Mouse (Mus musculus): ENCODE results near the gene Napsa. TPM values are rescaled to one million over a fixed set of nuclear protein-coding genes. Genes with fewer than 3 reads are reported as not detected.

Gene Napsa
- under 1 TPM in 1 of 2 experiments, not detected in 1; 0.29 TPM for total RNA-seq (2021)
- long read RNA-seq, experiment 1 = 0 reads
- long read RNA-seq, experiment 2, partial matches to known transcripts = 0 of 1 reads
- long read RNA-seq, experiment 2, other reads (novel, unspliced or antisense) = 1 of 1 reads

- no peak within 1 kb of the TSS for H3K27ac ChIP-seq
- no peak for DNase-seq (ENCODE audit: extremely low spot score in 1 of 2, low spot score in 2 of 2)
- intact Hi-C loops (cut with DNase I) = no loop called here
- no peak within 1 kb of the TSS for H3K4me3 ChIP-seq
- TF ChIP-seq CTCF (IDR thresholded peaks at IDR 0.05) = no peak
Measured at GRCm38 (mm10) chr7:44572213-44572701, at the start of gene Napsa. Napsa (plus strand) TSS chr7:44572380.

DNA sequence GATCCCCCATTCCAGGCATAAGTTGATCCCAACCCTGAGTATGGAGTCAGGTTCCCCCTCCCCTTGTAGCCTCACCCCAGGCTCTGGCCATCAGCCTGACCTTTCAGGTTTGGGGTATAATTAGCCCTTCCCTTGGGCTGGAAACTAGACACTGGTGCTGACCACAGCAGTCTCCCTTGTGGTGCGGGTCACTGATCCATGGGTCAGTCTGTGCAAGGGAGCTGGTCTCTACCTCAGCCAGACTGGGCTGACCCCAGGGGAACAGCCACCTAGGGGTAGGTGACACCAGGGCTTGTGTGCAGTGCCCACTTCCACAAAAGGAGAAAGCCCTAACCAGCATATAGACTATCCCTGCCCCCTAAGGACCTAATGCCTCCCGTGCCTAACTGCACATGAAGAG lies 49.1 kb upstream of the Napsa start:
- TF ChIP-seq CTCF (IDR thresholded peaks at IDR 0.05) = no peak
- no peak for DNase-seq (ENCODE audit: extremely low spot score in 1 of 2, low spot score in 2 of 2)
- H3K27ac ChIP-seq = no peak overlapping the region
- intact Hi-C loops (cut with DNase I) = loop anchor here (5.0 kb wide), 1 partner anchor 124 kb away; no protein-coding TSS in a partner anchor
- H3K4me3 ChIP-seq = no peak overlapping the region

- intact Hi-C loops (cut with DNase I) = loop anchor here (5.0 kb wide), 1 partner anchor 123 kb away; no protein-coding TSS in a partner anchor
- TF ChIP-seq CTCF (IDR thresholded peaks at IDR 0.05) = no peak
- no peak within 1 kb of the TSS for H3K4me3 ChIP-seq
- DNase-seq (ENCODE audit: extremely low spot score in 1 of 2, low spot score in 2 of 2) = no peak
- no peak within 1 kb of the TSS; the same call in 1 of the 2 replicates for H3K27ac ChIP-seq
Measured at GRCm38 (mm10) chr7:44524502-44524901, 47.7 kb upstream of the Napsa start, which contains the start of gene Mybpc2. Mybpc2 (minus strand) TSS chr7:44524656.

GRCm38 (mm10) chr7:44525126-44525832 lies 46.9 kb upstream of the Napsa start:
- Histone ChIP-seq H3K27ac (no peak overlapping the region; the same call in 1 of the 2 replicates), H3K4me3 (no peak overlapping the region)
- no peak for TF ChIP-seq CTCF (IDR thresholded peaks at IDR 0.05)
- DNase-seq (ENCODE audit: extremely low spot score in 1 of 2, low spot score in 2 of 2) = peak; percentile 48 to 49
- intact Hi-C loops (cut with DNase I) = no loop called here

DNA sequence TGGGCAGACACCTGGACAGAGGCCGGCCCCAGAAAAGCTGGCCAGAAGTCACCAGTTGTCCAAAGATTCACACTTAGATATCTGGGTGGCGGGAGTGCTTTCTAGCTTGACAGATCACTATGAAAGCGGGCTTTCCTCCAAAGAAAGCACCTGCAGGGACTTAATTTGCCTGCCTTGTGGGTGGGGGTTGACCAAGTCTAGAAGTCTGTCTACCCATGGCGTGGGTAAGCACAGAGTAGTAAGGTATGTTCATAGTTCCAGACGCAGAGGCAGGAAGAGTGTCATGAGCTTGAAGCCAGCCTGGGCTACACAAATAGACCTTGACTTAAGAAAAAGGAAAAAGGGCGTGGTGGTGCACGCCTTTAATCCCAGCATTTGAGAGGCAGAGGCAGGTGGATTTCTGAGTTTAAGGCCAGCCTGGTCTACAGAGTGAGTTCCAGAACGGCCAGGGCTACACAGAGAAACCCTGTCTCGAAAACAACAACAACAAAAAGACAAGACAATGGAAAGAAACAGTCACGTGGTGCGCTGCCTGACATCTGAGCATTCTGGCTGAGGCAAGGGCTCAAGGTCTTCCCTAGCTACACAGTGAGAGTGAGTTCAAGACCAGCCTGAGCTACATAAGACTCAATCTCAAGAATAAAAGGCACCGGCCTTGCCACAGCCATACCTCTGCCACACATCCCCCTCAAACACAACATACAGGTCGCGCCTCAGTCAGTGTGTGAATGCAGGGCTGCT lies 45.6 kb upstream of the Napsa start:
- H3K4me3 ChIP-seq = no peak overlapping the region
- no peak overlapping the region for H3K27ac ChIP-seq
- TF ChIP-seq CTCF (IDR thresholded peaks at IDR 0.05) = no peak
- DNase-seq (ENCODE audit: extremely low spot score in 1 of 2, low spot score in 2 of 2) = no peak
- intact Hi-C loops (cut with DNase I) = loop anchor here (2.0 kb wide), 1 partner anchor 22 kb away; the partner anchor contains the start of gene Pold1

GRCm38 (mm10) chr7:44527483-44528398 lies 44.4 kb upstream of the Napsa start:
- Histone ChIP-seq H3K27ac (peak overlapping the region; percentile 93), H3K4me3 (peak overlapping the region; percentile 47)
- intact Hi-C loops (cut with DNase I) = loop anchor here (2.0 kb wide), 1 partner anchor 21 kb away; the partner anchor contains the start of gene Pold1
- peak; percentile 76 for DNase-seq (ENCODE audit: extremely low spot score in 1 of 2, low spot score in 2 of 2)
- TF ChIP-seq CTCF (IDR thresholded peaks at IDR 0.05) = peak; percentile 85

GRCm38 (mm10) chr7:44529518-44529917 lies 42.7 kb upstream of the Napsa start:
- intact Hi-C loops (cut with DNase I) = no loop called here
- no peak for DNase-seq (ENCODE audit: extremely low spot score in 1 of 2, low spot score in 2 of 2)
- no peak for TF ChIP-seq CTCF (IDR thresholded peaks at IDR 0.05)
- Histone ChIP-seq H3K4me3 (no peak overlapping the region), H3K27ac (no peak overlapping the region)

GRCm38 (mm10) chr7:44530507-44530906 lies 41.7 kb upstream of the Napsa start:
- no peak for DNase-seq (ENCODE audit: extremely low spot score in 1 of 2, low spot score in 2 of 2)
- intact Hi-C loops (cut with DNase I) = no loop called here
- TF ChIP-seq CTCF (IDR thresholded peaks at IDR 0.05) = no peak
- H3K4me3 ChIP-seq = no peak overlapping the region
- H3K27ac ChIP-seq = no peak overlapping the region

DNA sequence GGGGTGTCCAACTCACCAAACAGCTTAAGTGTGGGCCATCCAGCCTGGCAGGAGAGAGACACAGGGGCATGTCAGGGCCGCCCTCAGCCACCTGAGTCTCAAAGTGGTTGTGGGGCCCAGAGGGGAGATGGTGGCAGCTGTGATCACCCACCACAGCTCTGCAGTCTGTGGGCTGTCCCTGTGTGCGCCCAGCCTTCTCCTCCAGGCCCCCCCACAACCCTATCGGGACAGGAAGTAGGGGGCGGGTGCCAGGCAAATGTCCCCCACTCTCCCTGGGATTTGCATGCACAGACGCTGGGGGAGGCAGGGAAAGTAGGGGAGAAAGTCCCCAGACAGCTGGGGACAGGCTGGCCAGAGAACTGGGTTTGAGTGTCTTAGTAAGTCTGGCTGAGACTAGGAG lies 41.0 kb upstream of the Napsa start:
- no peak overlapping the region for H3K4me3 ChIP-seq
- no peak overlapping the region for H3K27ac ChIP-seq
- DNase-seq (ENCODE audit: extremely low spot score in 1 of 2, low spot score in 2 of 2) = no peak
- TF ChIP-seq CTCF (IDR thresholded peaks at IDR 0.05) = no peak
- intact Hi-C loops (cut with DNase I) = no loop called here

- intact Hi-C loops (cut with DNase I) = no loop called here
- no peak within 1 kb of the TSS for H3K4me3 ChIP-seq
- no peak for TF ChIP-seq CTCF (IDR thresholded peaks at IDR 0.05)
- no peak for DNase-seq (ENCODE audit: extremely low spot score in 1 of 2, low spot score in 2 of 2)
- no peak within 1 kb of the TSS for H3K27ac ChIP-seq
Measured at GRCm38 (mm10) chr7:44531946-44532732, 40.0 kb upstream of the Napsa start, which contains the start of gene Spib. Spib (minus strand) TSS chr7:44532071.
